Mouse (Mus musculus) gonadal fat pad, adult 2 months (tissue): ENCODE data around the gene Eva1c. TPM values are rescaled to one million over a fixed set of nuclear protein-coding genes. Genes with fewer than 3 reads are reported as not detected.

Source experiments
- DNase-seq: peaks from one replicate; pipeline ENCODE4 v3.0.0-alpha.2; 2012; ENCODE audit warnings: low read depth
- polyA plus RNA-seq: library from polyadenylated mRNA; depleted of rRNA; stranded (reverse); fragments of >200 nt; gene quantifications from 2 replicates; pipeline ENCODE4 v1.2.3, GENCODE M21; 2012; rRNA removed

The Eva1c gene
- polyA plus RNA-seq, 1 experiment: 7.2 TPM

DNA sequence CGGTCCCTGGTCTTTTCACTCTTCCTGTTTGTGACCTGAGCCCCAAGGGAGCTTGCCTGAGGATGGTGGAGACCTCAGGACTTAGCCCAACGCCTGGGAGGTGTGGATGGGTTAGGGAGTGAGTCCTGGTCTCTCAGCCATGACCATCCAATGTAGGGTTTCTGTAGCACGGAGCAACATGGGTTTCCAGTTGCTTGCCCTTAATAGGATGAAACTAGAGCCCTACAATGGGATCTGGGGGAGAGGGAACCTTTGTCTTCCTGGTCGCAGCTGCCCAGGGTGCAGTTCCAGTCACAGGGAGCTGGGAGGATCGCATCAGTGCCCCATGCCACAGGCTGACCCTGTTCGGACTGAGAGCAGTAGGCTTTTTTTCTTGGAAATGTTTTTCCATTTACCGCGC, 90.6 kb downstream of the Eva1c start:
- DNase-seq: no peak

DNA sequence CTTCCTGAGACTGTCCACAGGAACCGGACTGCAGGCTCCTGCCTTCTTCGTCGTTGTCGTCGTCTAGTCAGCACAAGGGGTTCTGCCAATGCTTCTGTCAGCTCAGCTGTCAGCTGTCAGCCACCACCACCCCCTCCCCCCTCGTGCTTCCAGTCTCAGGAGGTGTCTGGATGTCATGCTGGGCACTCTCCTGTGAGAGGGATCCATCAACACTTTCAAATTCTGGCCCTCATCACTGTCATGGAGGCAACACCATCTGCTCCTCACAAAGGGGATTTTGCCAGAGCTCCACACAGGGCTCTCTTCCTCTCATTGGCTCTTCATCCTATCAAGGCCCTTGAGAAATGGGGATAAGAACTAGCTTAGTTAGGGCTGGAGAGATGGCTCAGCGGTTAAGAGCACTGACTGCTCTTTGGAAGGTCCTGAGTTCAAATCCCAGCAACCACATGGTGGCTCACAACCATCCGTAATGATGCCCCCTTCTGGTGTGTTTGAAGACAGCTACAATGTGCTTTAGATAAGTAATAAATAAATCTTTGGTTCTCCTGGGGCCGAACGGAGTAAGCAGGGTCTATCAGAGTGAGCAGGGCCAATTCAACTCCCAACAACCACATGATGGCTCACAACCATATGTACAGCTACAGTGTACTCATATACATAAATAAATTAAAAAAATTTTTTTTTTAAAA, 95.1 kb downstream of the Eva1c start:
- no peak for DNase-seq

DNA sequence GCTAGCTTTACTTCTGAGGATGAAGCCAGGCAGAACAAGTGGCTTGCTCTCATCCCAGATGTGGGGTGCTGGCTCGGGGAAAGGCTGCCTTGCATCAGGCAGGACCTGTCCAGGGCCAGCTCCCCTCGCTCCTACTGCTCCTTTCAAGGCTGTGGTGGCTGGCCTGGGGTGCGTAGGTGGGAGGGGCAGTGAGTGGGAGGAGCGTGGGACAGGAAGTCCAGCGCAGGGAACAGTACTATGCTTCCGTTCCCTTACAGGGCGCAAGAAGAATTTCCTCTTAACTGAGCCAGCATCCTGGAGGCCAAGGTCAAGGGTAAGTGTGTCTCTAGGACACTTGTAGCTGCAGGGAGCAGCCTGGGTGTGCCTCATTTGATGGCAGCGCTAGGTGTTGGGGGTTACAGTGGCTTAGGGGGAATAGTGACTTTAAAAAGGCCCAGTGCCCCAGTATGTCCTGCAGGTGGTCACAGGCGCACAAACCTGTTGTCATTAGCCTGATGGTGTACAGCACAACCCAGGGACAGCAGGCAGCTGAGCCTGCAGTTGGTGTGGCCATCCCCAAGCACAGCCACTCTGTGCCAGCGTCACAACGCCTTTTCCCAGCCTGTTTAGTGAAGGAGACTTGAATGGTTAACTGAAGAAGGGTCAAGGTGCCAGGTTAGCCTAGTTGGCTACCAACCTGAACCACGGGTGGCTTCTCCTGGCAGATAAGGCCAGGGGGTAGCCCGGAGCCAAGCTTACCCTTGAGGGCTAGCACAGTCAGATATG, 98.3 kb downstream of the Eva1c start:
- DNase-seq: no peak

DNA sequence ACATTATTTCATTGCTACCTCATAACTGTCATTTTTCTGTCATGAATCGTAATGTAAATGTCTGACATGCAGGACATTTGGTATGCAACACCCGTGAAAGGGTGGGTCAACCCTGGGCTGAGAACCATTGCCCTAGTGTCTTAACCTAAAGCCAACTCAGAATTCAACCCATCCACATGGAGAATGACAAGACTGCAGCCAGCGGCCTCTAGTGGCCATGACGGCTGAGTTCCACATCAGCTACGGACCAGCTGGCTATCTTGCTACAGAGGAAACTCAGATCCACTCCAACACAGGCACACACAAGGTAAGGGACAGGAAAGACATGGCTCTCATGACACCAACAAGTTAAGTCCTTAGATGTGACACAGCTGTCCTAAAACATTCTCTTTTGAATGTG, 98.9 kb downstream of the Eva1c start:
- no peak for DNase-seq

DNA sequence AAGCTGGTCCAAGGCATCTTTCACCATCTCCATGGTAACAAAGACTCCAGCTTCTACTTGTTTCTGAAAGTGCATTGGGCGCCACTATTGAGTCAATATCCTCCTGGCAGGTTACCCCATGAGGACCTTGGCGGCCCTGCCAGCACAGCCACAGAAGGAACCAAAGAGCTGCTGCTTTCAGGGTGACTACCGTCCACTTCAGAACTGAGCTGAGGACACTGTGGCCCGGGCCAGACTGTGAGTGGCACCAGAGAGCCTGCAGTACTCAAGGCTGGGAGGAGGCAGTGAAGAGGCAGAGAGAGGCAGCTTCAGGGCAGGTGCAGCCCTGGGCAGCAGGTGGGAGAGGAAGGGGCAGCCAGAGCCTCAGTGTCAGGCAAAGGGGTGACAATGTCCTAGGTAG, 100.9 kb downstream of the Eva1c start:
- no peak for DNase-seq

DNA sequence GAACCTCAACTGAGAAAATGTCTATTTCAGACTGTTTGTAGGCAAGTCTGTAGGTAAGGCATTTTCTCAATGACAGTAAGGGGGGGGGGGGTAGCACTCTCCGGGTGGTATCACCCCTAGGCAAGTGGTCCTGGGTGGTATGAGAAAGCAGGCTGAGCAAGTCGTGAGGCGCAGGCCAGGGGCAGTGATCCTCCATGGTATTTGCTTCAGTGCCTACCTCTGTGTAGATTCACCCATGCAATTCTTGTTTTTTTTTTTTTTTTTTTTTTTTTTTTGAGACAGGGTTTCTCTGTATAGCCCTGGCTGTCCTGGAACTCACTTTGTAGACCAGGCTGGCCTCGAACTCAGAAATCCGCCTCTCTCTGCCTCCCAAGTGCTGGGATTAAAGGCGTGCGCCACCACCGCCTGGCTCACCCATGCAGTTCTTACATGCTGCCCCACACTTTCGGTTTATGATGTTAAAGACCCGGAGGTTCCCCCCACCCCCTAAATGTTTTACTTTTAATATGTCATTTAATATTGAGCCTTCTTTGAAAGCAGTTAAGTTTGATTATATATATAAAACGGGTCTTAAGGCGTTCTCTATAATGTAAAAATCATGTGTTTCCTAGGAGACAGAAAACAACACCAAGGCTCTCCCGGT, 107.1 kb downstream of the Eva1c start:
- no peak for DNase-seq

DNA sequence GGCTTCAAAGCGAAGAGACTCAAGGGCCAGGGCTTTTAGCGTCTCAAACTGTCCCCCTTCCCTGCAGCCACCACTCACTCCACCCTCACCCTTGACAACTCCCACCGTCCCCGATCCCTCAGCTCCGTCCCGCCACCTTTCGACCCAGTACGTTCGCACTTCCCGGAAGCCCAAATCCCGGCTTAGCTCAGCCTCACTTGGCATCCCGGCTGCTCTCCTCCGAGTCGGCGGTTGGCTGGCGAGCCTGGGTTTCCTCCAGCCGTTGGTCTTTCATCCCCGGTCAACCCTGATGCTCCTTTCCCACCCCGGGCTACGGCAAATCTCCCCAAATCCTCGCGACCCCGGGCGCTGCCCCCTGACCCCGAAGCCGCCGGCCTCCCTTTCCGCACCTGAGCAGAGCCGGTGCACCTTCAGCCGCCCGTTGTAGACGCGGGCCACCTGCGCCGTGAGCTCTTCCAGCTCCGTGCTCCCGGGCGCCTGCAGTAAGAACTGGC, 107.7 kb downstream of the Eva1c start:
- no peak for DNase-seq

DNA sequence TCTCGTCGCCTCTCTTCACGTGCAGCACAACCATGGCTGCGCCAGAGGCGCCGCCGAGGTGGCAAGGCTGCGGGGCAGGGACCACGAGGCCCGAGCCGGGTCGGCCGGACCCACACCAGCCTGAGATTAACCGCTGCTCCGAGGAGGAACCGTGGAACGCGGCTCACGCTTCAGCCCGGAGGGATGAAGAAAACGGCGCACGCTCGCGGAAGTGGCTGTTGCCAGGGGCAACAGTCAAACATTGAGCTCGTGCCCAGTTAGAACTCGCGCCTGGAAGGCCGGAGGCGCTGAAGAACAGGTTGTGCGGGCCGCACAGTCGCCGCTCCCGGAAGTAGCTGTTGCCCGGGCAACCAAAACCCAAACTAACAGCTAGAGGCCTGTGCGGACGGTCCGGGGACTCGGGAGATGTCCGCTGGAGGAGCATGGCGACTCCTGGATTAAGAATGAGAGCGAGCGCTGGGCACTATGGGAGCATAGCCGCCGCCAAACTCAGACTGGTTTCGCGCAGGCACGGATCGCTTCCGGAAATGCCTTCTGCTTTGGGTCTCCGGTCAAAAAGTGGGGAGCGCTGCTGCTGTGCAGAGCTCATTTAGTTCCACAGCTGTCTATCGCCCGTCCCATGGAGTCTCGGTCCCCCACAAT, 108.3 kb downstream of the Eva1c start, which contains the start of gene Cfap298:
Cfap298 (minus strand) TSS at position 428 of the 642 bp plus-strand sequence.
- DNase-seq: peak; percentile 67

DNA sequence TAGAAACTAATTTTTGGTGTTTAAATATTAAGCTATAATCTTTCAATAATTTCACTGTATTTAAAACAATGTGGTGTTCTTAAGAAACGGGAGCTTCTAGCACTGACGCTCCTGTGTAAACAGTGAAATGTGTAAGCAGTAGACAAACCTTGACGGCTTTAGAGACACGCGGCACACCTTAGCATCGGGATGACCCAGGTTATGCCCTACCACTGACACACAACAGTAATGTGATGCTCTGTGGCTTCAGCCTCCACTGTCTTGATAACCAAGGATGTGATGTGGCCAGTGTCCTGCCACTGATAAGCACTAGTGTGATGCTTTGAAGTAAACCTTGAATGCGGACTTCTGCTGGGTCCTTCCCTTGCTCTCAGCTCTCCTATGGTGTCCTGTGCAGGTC, 114.7 kb downstream of the Eva1c start:
- DNase-seq: no peak

DNA sequence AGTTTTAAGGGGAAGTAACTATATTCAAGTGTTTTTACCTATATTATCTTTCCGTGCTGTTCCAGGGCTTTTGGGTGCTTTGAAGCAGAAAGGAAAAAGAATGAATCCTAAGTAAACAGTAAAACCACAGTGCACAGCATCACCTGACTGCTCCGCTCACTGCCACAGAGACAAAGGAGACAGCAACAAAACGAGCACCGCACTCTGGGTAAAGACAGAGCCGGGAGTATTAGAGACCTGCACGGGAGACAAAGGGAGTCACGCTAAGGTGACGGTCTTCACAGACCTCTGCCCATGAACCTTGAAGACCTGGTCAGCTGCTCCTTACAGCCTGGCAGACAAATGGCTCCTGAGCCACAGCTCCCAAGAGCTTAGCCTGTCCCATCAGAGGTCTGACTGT, 120.5 kb downstream of the Eva1c start:
- no peak for DNase-seq

DNA sequence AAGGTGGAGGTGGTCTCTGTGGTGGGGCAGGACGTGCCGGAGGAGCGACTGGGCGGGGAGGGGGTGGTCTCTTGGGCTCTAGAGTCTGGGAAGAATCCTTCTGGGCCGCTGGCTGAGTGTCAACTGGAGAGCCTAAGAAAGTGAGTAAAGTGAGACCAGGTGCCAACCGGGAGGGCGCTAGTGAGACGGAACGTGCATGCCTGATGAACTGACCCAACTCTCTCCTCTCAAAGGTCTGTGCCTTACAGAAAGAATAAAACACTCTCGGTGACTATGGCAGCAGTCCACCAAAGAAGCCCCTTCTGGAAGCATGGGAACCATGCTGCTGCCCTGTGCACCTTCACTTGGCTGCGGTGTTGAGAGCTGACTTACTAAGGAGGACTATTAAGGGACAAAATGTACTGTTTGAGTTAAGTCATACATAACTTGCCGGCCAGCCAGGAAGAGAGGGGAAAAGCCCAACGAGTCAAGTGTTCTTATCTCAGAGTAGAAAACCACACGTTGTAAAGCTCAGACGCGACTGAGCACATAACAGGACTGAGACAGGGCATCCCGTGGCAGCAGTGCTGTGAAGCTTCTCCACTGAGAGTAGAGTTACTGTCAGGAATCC, 123.9 kb downstream of the Eva1c start:
- DNase-seq: no peak

DNA sequence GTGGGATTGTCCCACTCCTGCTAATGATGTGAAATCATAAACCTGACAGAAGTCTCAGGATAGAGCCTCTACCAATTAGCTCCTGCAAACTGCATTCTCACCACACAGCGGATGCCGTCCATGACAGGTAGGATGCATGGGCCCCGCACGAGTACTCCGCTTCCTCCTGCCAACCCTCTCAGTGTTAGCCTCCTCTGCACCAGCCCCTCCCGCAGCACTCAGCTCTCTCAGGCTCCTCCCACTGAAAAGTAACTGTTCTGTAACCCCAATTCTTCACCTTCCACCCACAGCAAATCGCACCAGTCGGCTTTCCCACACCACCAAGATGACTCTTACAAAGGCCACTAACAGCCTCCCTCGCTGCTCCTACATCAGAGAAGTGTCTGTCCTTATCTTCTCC, 126.6 kb downstream of the Eva1c start:
- no peak for DNase-seq

DNA sequence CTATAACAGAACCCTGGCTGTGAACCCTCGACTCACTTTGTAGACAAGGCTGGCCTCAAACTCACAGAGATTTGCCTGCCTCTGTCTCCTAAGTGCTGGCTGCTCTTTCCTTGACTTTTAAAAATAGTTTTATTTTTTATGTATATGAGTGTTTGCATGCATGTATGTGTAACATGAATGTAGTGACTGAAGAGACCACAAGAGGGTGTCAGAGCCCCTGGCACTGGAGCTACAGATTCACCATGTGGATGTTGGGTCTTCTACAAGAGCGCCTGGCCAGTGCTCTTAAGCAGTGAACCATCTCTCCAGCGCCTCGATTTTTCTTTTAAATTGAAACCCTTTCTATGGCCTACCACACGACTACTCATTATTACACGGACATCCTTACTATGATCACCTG, 127.3 kb downstream of the Eva1c start:
- DNase-seq: no peak

Other genes starting within 250 kb of the Eva1c start
- 11.1 and 14.9 TPM in 2 replicates for gene Mis18a, start 99.3 kb upstream of the Eva1c start, polyA plus RNA-seq
- gene Mrap, start 88.5 kb upstream of the Eva1c start, polyA plus RNA-seq: 205 and 547 TPM in 2 replicates
- 5.4 and 6.4 TPM in 2 replicates for gene Urb1, start 16.3 kb upstream of the Eva1c start, polyA plus RNA-seq
- 9.6 and 12.2 TPM in 2 replicates for gene Cfap298, start 108.4 kb downstream of the Eva1c start, polyA plus RNA-seq
- 15.1 and 20.2 TPM in 2 replicates for gene Synj1, start 184.6 kb downstream of the Eva1c start, polyA plus RNA-seq
- gene Paxbp1, start 217.8 kb downstream of the Eva1c start, polyA plus RNA-seq: 21.7 and 28.9 TPM in 2 replicates